Mouse (Mus musculus) kidney, postnatal 25 days (tissue): ENCODE results near the gene Man2a2.
"Not testable (repeated sequence)": the region's sequence is repeated elsewhere in the genome, so short reads cannot be mapped to it uniquely, and the experiment has no call there.

Experiments
- DNase-seq, 2 experiments: peaks; one replicate each; pipeline ENCODE4 v3.0.0; 2021; ENCODE audit warnings: mixed read lengths in 2 of 2

Man2a2 gene

GRCm38 (mm10) chr7:80334848-80335247, 36.3 kb downstream of the Man2a2 start:
- no peak for DNase-seq

- DNase-seq = no peak
These were observed 39.7 kb downstream of the Man2a2 start for GRCm38 (mm10) chr7:80331433-80331832.

GRCm38 (mm10) chr7:80330278-80330677, 40.9 kb downstream of the Man2a2 start:
- DNase-seq = no peak

GRCm38 (mm10) chr7:80326076-80326475, 45.1 kb downstream of the Man2a2 start:
- DNase-seq = no peak

GRCm38 (mm10) chr7:80325292-80325868, 45.8 kb downstream of the Man2a2 start:
- no peak for DNase-seq

- not testable (repeated sequence) for DNase-seq
These were observed 46.4 kb downstream of the Man2a2 start for GRCm38 (mm10) chr7:80324816-80325119.

- peak; percentile 95 to 97 for DNase-seq
These were observed 46.9 kb downstream of the Man2a2 start, which contains the start of gene Rccd1 for GRCm38 (mm10) chr7:80324043-80324815. Gene Rccd1 (minus strand): TSS chr7:80324454.

GRCm38 (mm10) chr7:80323336-80323735, 47.8 kb downstream of the Man2a2 start:
- no peak for DNase-seq

GRCm38 (mm10) chr7:80319846-80320496, 51.2 kb downstream of the Man2a2 start:
- no peak for DNase-seq

- DNase-seq = no peak
These were observed 52.5 kb downstream of the Man2a2 start for GRCm38 (mm10) chr7:80318670-80319069.

GRCm38 (mm10) chr7:80317439-80318115, 53.6 kb downstream of the Man2a2 start:
- DNase-seq = no peak

GRCm38 (mm10) chr7:80315733-80316132, 55.4 kb downstream of the Man2a2 start:
- DNase-seq = no peak

- DNase-seq = no peak
These were observed 60.4 kb downstream of the Man2a2 start for GRCm38 (mm10) chr7:80310771-80311170.

GRCm38 (mm10) chr7:80307766-80308165, 63.4 kb downstream of the Man2a2 start:
- no peak for DNase-seq

- DNase-seq = no peak
These were observed 69.7 kb downstream of the Man2a2 start for GRCm38 (mm10) chr7:80301522-80301921.

- no peak for DNase-seq
These were observed 71.6 kb downstream of the Man2a2 start for GRCm38 (mm10) chr7:80299568-80299967.
